Comparison of ENCODE assay signal across 21 mouse cellular contexts in the genomic region with DNA sequence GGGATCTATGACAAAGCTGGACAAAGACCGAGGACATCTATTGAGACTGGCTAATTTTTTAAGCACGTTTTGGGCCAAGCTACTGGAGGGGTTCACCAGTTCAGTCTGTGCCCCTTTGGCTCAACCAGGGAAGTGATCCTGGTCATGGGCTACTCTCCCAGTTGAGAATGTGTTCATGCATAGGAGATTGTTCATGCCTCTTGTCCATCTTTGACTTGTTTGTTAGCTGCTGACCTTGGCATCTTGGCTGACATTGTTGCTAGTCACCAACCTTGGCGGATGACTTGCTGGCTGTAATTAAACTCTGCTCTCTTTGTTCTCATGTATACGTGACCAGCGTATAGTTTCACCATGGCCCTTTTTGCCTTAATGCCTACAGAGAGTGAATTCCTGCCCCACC.
A peak's percentile ranks its signal among the peaks of the same experiment; 100 is the strongest.
DNase-seq lines count a peak whose midpoint lies in the region; TF ChIP-seq lines count a peak whose summit lies in the region.
"Had no signal": no experiment of that assay in that cellular context is flagged by ENCODE, and none has a peak within 500 bp of the region (broad histone marks: within the 10 kb centered on the region; RNA-seq: fewer than 3 reads in every experiment).

No protein-coding gene starts in this region.

- intact Hi-C loops in heart, adult 2 months (cut with DNase I), result loop anchor here (5.0 kb wide), 1 partner anchor 45 kb away; no protein-coding TSS in a partner anchor

- TF ChIP-seq POLR2A in heart, adult 2 months (IDR thresholded peaks at IDR 0.05; ENCODE audit: insufficient read depth, low read depth, low read length), result no peak
- TF ChIP-seq POLR2A in kidney, adult 2 months (IDR thresholded peaks at IDR 0.05; ENCODE audit: low read depth, low read length), result no peak

- H3K36me3 ChIP-seq in heart, adult 2 months (ENCODE audit: control insufficient read depth, insufficient read depth, low read length), result no peaks in the 10 kb centered on the region
- no peaks in the 10 kb centered on the region for H3K36me3 ChIP-seq in kidney, adult 2 months (ENCODE audit: control insufficient read depth, insufficient read depth, low read length)
- H3K36me3 ChIP-seq: embryonic facial prominence, embryonic 15.5 days; forebrain, embryonic 10.5 days; G1E; heart, embryonic 15.5 days; hindbrain, embryonic 12.5 days had no signal

- 74% methylated on average over 5 of the region's 5 CpGs for WGBS in heart, adult 2 months
- 69% methylated on average over 5 of the region's 5 CpGs for WGBS in kidney, adult 2 months

- H3K27ac ChIP-seq in heart, adult 2 months, result peak overlapping the region; percentile 54
- no peak overlapping the region for H3K27ac ChIP-seq in kidney, adult 2 months (ENCODE audit: insufficient read depth, low read depth, low read length)
- H3K27ac ChIP-seq: embryonic facial prominence, embryonic 15.5 days; forebrain, embryonic 10.5 days; gastrocnemius, adult 2 months; heart, embryonic 15.5 days; hindbrain, embryonic 12.5 days had no signal

- DNase-seq in adrenal gland, adult (ENCODE audit: inconsistent age in 2 of 2, low spot score in 1 of 2), result peak; percentile 37 to 84
- no peak for DNase-seq in adrenal gland, adult 18-20 months (ENCODE audit: low spot score in 2 of 2)
- DNase-seq in heart, adult 2 months, result peak; percentile 21 to 27
- no peak for DNase-seq in heart, postnatal 4 days
- peak; percentile 10 for DNase-seq in kidney, adult 2 months
- DNase-seq in kidney, adult 9 months, result no peak
- DNase-seq in natural killer cell, adult 2 months (ENCODE audit: low spot score in 2 of 2), result no peak
- DNase-seq: B cell, adult 2 months; cerebellum, adult 11 months; cerebellum, adult 8-10 months; cerebellum, postnatal 14 days; embryo, embryonic 11 days; gastrocnemius, adult 2 months; gastrocnemius, postnatal 25 days; heart, postnatal 36 days had no signal

- H3K4me1 ChIP-seq in heart, adult 2 months (ENCODE audit: control insufficient read depth, insufficient read depth, low read length), result no peaks in the 10 kb centered on the region
- no peaks in the 10 kb centered on the region for H3K4me1 ChIP-seq in kidney, adult 2 months (ENCODE audit: control insufficient read depth, insufficient read depth, low read length)
- H3K4me1 ChIP-seq: embryonic facial prominence, embryonic 15.5 days; forebrain, embryonic 10.5 days; heart, embryonic 15.5 days; hindbrain, embryonic 12.5 days had no signal

- no peak for TF ChIP-seq CTCF in heart, adult 2 months (IDR thresholded peaks at IDR 0.05)
- no peak for TF ChIP-seq CTCF in kidney, adult 2 months (conservative IDR thresholded peaks at IDR 0.05; ENCODE audit: insufficient read depth, insufficient read length, low read depth, low read length)

- H3K4me3 ChIP-seq in heart, adult 2 months, result no peak overlapping the region
- H3K4me3 ChIP-seq in kidney, adult 2 months (ENCODE audit: insufficient read depth, low read depth, low read length), result no peak overlapping the region
- H3K4me3 ChIP-seq: embryonic facial prominence, embryonic 15.5 days; erythroblast, embryonic 14.5 days; forebrain, embryonic 10.5 days; gastrocnemius, adult 2 months; heart, embryonic 15.5 days; hindbrain, embryonic 12.5 days had no signal

- no peaks in the 10 kb centered on the region for H3K27me3 ChIP-seq in heart, adult 2 months (ENCODE audit: control insufficient read depth, insufficient read depth, low read length)
- H3K27me3 ChIP-seq in kidney, adult 2 months (replicated peaks; ENCODE audit: control insufficient read depth, insufficient read depth, low read length), result no peaks in the 10 kb centered on the region
- H3K27me3 ChIP-seq: embryonic facial prominence, embryonic 15.5 days; heart, embryonic 15.5 days; hindbrain, embryonic 12.5 days had no signal

- H3K79me2 ChIP-seq in heart, adult 2 months (replicated peaks; ENCODE audit: control insufficient read depth, insufficient read depth, low read length), result no peaks in the 10 kb centered on the region

- TF ChIP-seq EP300 in heart, adult 2 months (IDR thresholded peaks at IDR 0.05; ENCODE audit: insufficient read depth, low read depth, low read length), result no peak

- no peak overlapping the region for H3K9ac ChIP-seq in heart, adult 2 months (ENCODE audit: low read depth, low read length)
- H3K9ac ChIP-seq: embryonic facial prominence, embryonic 15.5 days; heart, embryonic 15.5 days; hindbrain, embryonic 12.5 days had no signal

Comparison
In these comparisons a context has a peak if more than half of its experiments do, and no peak if none do; other contexts are left out.
1. DNase-seq: peak in adrenal gland, adult (2 of 2), heart, adult 2 months (2 of 2) and kidney, adult 2 months (single experiment); none in adrenal gland, adult 18-20 months (0 of 2), heart, postnatal 4 days (single experiment), kidney, adult 9 months (single experiment) and natural killer cell, adult 2 months (0 of 2).